Mouse (Mus musculus) embryo, embryonic 11.5 days (tissue): Measurements from ENCODE around the gene B9d1.

ENCODE experiments used
- DNase-seq: peaks from one replicate; pipeline ENCODE4 v3.0.0-alpha.2; 2012; ENCODE audit warnings: low read depth, low spot score

B9d1 gene

GRCm38 (mm10) chr11:61489085-61489484 lies 15.9 kb upstream of the B9d1 start:
- DNase-seq = no peak

- no peak for DNase-seq
Measured at GRCm38 (mm10) chr11:61489874-61490273, 15.1 kb upstream of the B9d1 start.

GRCm38 (mm10) chr11:61490944-61491520 lies 13.9 kb upstream of the B9d1 start:
- DNase-seq = no peak

GRCm38 (mm10) chr11:61492749-61493401 lies 12.1 kb upstream of the B9d1 start:
- DNase-seq = no peak

GRCm38 (mm10) chr11:61493525-61494128 lies 11.3 kb upstream of the B9d1 start:
- DNase-seq = no peak

GRCm38 (mm10) chr11:61494129-61494997 lies 10.6 kb upstream of the B9d1 start, which contains the start of gene Mapk7:
Gene Mapk7, minus strand, starts transcription at chr11:61494406.
- DNase-seq = peak; percentile 98

GRCm38 (mm10) chr11:61495528-61495927 lies 9.4 kb upstream of the B9d1 start:
- DNase-seq = no peak

- no peak for DNase-seq
Measured at GRCm38 (mm10) chr11:61497490-61497889, 7.5 kb upstream of the B9d1 start.

GRCm38 (mm10) chr11:61498736-61499504 lies 6.0 kb upstream of the B9d1 start:
- no peak for DNase-seq

- no peak for DNase-seq
Measured at GRCm38 (mm10) chr11:61503933-61504332, 1.0 kb upstream of the B9d1 start.

GRCm38 (mm10) chr11:61514953-61515352 lies 10.0 kb downstream of the B9d1 start:
- peak; percentile 29 for DNase-seq

- no peak for DNase-seq
Measured at GRCm38 (mm10) chr11:61517971-61518370, 13.0 kb downstream of the B9d1 start.

- no peak for DNase-seq
Measured at GRCm38 (mm10) chr11:61518871-61519270, 13.9 kb downstream of the B9d1 start.

GRCm38 (mm10) chr11:61519484-61520107 lies 14.7 kb downstream of the B9d1 start:
- no peak for DNase-seq

- no peak for DNase-seq
Measured at GRCm38 (mm10) chr11:61526872-61527271, 21.9 kb downstream of the B9d1 start.

- no peak for DNase-seq
Measured at GRCm38 (mm10) chr11:61529268-61529713, 24.3 kb downstream of the B9d1 start.

GRCm38 (mm10) chr11:61532820-61533219 lies 27.9 kb downstream of the B9d1 start:
- DNase-seq = no peak

- no peak for DNase-seq
Measured at GRCm38 (mm10) chr11:61533571-61533970, 28.6 kb downstream of the B9d1 start.

GRCm38 (mm10) chr11:61535530-61535929 lies 30.6 kb downstream of the B9d1 start:
- no peak for DNase-seq

GRCm38 (mm10) chr11:61536952-61537351 lies 32.0 kb downstream of the B9d1 start:
- DNase-seq = no peak

- no peak for DNase-seq
Measured at GRCm38 (mm10) chr11:61537362-61537761, 32.4 kb downstream of the B9d1 start.
